Mouse (Mus musculus): Measurements from ENCODE around the gene Golt1b. TPM values are rescaled to one million over a fixed set of nuclear protein-coding genes. Genes with fewer than 3 reads are reported as not detected.

Golt1b gene
- polyA plus RNA-seq, 1 experiment: 22.0 TPM

GRCm38 (mm10) chr6:142384521-142384920 lies 2.5 kb upstream of the Golt1b start:
- no peak for DNase-seq (ENCODE audit: low spot score)

- DNase-seq (ENCODE audit: low spot score): no peak
Measured at GRCm38 (mm10) chr6:142386285-142387010, 573 bp upstream of the Golt1b start.

- DNase-seq (ENCODE audit: low spot score): no peak
Measured at GRCm38 (mm10) chr6:142387755-142388271, 792 bp downstream of the Golt1b start.

- no peak for DNase-seq (ENCODE audit: low spot score)
Measured at GRCm38 (mm10) chr6:142389101-142389500, 2.1 kb downstream of the Golt1b start.

GRCm38 (mm10) chr6:142392312-142392711 lies 5.3 kb downstream of the Golt1b start:
- DNase-seq (ENCODE audit: low spot score): no peak

- DNase-seq (ENCODE audit: low spot score): no peak
Measured at GRCm38 (mm10) chr6:142394669-142395068, 7.6 kb downstream of the Golt1b start.

- DNase-seq (ENCODE audit: low spot score): no peak
Measured at GRCm38 (mm10) chr6:142395756-142396155, 8.7 kb downstream of the Golt1b start.

GRCm38 (mm10) chr6:142411140-142411539 lies 24.1 kb downstream of the Golt1b start:
- no peak for DNase-seq (ENCODE audit: low spot score)

GRCm38 (mm10) chr6:142412906-142413491 lies 26.0 kb downstream of the Golt1b start, which contains the start of gene Spx:
TSS of gene Spx (plus strand) at chr6:142413441.
- DNase-seq (ENCODE audit: low spot score): no peak

- DNase-seq (ENCODE audit: low spot score): no peak
Measured at GRCm38 (mm10) chr6:142413845-142414244, 26.8 kb downstream of the Golt1b start.

- no peak for DNase-seq (ENCODE audit: low spot score)
Measured at GRCm38 (mm10) chr6:142414597-142414996, 27.6 kb downstream of the Golt1b start.

GRCm38 (mm10) chr6:142424976-142425375 lies 38.0 kb downstream of the Golt1b start:
- DNase-seq (ENCODE audit: low spot score): no peak

GRCm38 (mm10) chr6:142429072-142429471 lies 42.1 kb downstream of the Golt1b start:
- DNase-seq (ENCODE audit: low spot score): no peak

- no peak for DNase-seq (ENCODE audit: low spot score)
Measured at GRCm38 (mm10) chr6:142451381-142451780, 64.4 kb downstream of the Golt1b start.

- no peak for DNase-seq (ENCODE audit: low spot score)
Measured at GRCm38 (mm10) chr6:142453311-142453710, 66.3 kb downstream of the Golt1b start.

Other genes starting within 250 kb of the Golt1b start
- gene Slco1a6, start 178.7 kb upstream of the Golt1b start, polyA plus RNA-seq (2012; rRNA removed): not detected in 2 replicates
- not detected in 2 replicates for gene Iapp, start 88.8 kb upstream of the Golt1b start, polyA plus RNA-seq (2012; rRNA removed)
- gene Slco1a5, start 64.2 kb upstream of the Golt1b start, polyA plus RNA-seq (2012; rRNA removed): not detected in 2 replicates
- 12.8 and 14.1 TPM in 2 replicates for gene Pyroxd1, start 41.6 kb upstream of the Golt1b start, polyA plus RNA-seq (2012; rRNA removed)
- gene Recql, start 134 bp upstream of the Golt1b start, polyA plus RNA-seq (2012; rRNA removed): 12.0 and 13.2 TPM in 2 replicates
- 1.8 and 2.0 TPM in 2 replicates for gene Spx, start 26.2 kb downstream of the Golt1b start, polyA plus RNA-seq (2012; rRNA removed)
- gene Gys2, start 85.9 kb downstream of the Golt1b start, polyA plus RNA-seq (2012; rRNA removed): 0.04 and 0.44 TPM in 2 replicates
- 564 and 701 TPM in 2 replicates for gene Ldhb, start 120.7 kb downstream of the Golt1b start, polyA plus RNA-seq (2012; rRNA removed)
- gene Kcnj8, start 184.4 kb downstream of the Golt1b start, polyA plus RNA-seq (2012; rRNA removed): 21.7 and 24.0 TPM in 2 replicates